Mouse (Mus musculus) liver, adult 2 months (tissue): ENCODE measurements around the gene Plbd2. TPM values are rescaled to one million over a fixed set of nuclear protein-coding genes. Genes with fewer than 3 reads are reported as not detected.

Experiments
- DNase-seq: peaks from one replicate; pipeline ENCODE4 v3.0.0-alpha.2; 2011; ENCODE audit warnings: low read depth, low spot score; ENCODE audit errors: extremely low read depth
- H3K27ac ChIP-seq: fragments of 200-500 bp; replicated peaks from 2 replicates; pipeline ENCODE4 v1.5.1; 2012; ENCODE audit warnings: low read depth, mild to moderate bottlenecking, control low read depth, inconsistent platforms, low read length; ENCODE audit not compliant: insufficient read depth
- H3K27me3 ChIP-seq: fragments of 200-500 bp; 2 replicates; pipeline ENCODE4 v1.6.1; 2012; ENCODE audit warnings: mild to moderate bottlenecking, moderate library complexity, low read length, inconsistent platforms; ENCODE audit not compliant: control insufficient read depth, insufficient read depth
- H3K36me3 ChIP-seq: fragments of 200-500 bp; 2 replicates; pipeline ENCODE4 v1.6.1; 2012; ENCODE audit warnings: low read length, inconsistent platforms; ENCODE audit not compliant: control insufficient read depth, insufficient read depth
- H3K4me1 ChIP-seq: fragments of 200-500 bp; 2 replicates; pipeline ENCODE4 v1.6.1; 2011; ENCODE audit warnings: low read length; ENCODE audit not compliant: control insufficient read depth, insufficient read depth
- H3K4me3 ChIP-seq: fragments of 200-500 bp; 2 replicates; pipeline ENCODE4 v1.5.1; 2011; ENCODE audit warnings: low read depth, mild to moderate bottlenecking, control low read depth, low read length, moderate library complexity; ENCODE audit not compliant: insufficient read depth
- H3K79me2 ChIP-seq: fragments of 200-500 bp; 2 replicates; pipeline ENCODE4 v1.6.1; 2012; ENCODE audit warnings: inconsistent platforms, mild to moderate bottlenecking, low read length, moderate library complexity; ENCODE audit not compliant: control insufficient read depth, insufficient read depth
- H3K9ac ChIP-seq: fragments of 200-500 bp; 2 replicates; pipeline ENCODE4 v1.6.1; 2012; ENCODE audit warnings: low read depth, mild to moderate bottlenecking, control low read depth, inconsistent platforms, low read length
- CTCF ChIP-seq: fragments of 200-500 bp; IDR thresholded peaks from 2 replicates; pipeline ENCODE4 v1.5.1; 2011; ENCODE audit warnings: low read depth, low read length, control low read depth
- POLR2A ChIP-seq: fragments of 200-500 bp; IDR thresholded peaks from 2 replicates; pipeline ENCODE4 v1.6.1; 2011; ENCODE audit warnings: low read length, control low read depth; ENCODE audit not compliant: insufficient read depth; ENCODE audit errors: extremely low read depth
- WGBS: fragments of 180-500 bp; shearing (Covaris S2); methylation state at CpG from one replicate; pipeline ENCODE4 v1.1.7; 2018; 5-methylcytosine and 5-hydroxymethylcytosine counted together
- polyA plus RNA-seq: library from polyadenylated mRNA; depleted of rRNA; stranded (reverse); fragments of >200 nt; gene quantifications from 2 replicates; pipeline ENCODE4 v1.2.3, GENCODE M21; 2012
- total RNA-seq: library from RNA; depleted of rRNA; stranded (reverse); fragments of >200 nt; gene quantifications from 2 replicates; pipeline ENCODE4 v1.2.3, GENCODE M21; 2014

Plbd2 gene
- total and polyA plus RNA-seq, 2 experiments = 18.1 to 42.0 TPM

DNA sequence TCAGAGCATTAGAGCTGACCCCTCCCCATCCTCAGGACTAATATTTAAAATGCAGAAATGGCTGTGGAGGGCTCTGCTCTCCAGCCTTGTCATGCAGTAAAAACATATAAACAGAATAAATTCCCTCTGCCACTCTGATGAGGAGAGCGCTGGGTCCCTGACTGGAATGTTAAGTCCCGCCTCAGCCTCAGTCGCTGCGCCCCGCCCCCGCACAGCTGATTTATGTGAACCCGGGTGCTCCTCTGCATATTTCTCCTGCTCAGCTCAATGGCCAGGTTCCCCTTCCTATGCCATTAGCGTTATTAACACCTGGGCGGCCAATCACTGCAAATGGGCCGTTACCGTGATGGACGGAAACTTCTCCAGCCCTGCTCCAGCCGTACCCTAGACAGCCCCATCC lies 56.1 kb downstream of the Plbd2 start:
- TF ChIP-seq POLR2A = no peak
- no peak for TF ChIP-seq CTCF

GRCm38 (mm10) chr5:120440733-120441132 lies 62.7 kb downstream of the Plbd2 start:
- Histone ChIP-seq H3K9ac (no peak overlapping the region), H3K27me3 (peaks cover 21% of the 10 kb centered on the region)

More for the DNA sequence above, 56.1 kb downstream of the Plbd2 start:
- WGBS = 41% methylated on average over 13 of the region's 13 CpGs
- no peaks in the 10 kb centered on the region for H3K36me3 ChIP-seq
- H3K4me1 ChIP-seq = no peaks in the 10 kb centered on the region
- no peaks in the 10 kb centered on the region for H3K79me2 ChIP-seq
- H3K27ac ChIP-seq = no peak overlapping the region
- peaks cover 4% of the 10 kb centered on the region; the same call in 1 of the 2 replicates for H3K27me3 ChIP-seq
- no peak overlapping the region for H3K4me3 ChIP-seq
- no peak for DNase-seq
- no peak overlapping the region for H3K9ac ChIP-seq

GRCm38 (mm10) chr5:120439887-120440670 lies 63.3 kb downstream of the Plbd2 start:
- Histone ChIP-seq H3K4me3 (no peak overlapping the region), H3K36me3 (no peaks in the 10 kb centered on the region), H3K9ac (no peak overlapping the region), H3K27me3 (peaks cover 26% of the 10 kb centered on the region), H3K27ac (no peak overlapping the region), H3K79me2 (no peaks in the 10 kb centered on the region), H3K4me1 (no peaks in the 10 kb centered on the region)
- 4% methylated on average over 61 of the region's 61 CpGs for WGBS
- TF ChIP-seq CTCF (no peak), POLR2A (no peak)
- DNase-seq = no peak

More at GRCm38 (mm10) chr5:120440733-120441132, 62.7 kb downstream of the Plbd2 start:
- TF ChIP-seq CTCF = peak; percentile 93
- TF ChIP-seq POLR2A = no peak
- no peaks in the 10 kb centered on the region for H3K4me1 ChIP-seq
- H3K4me3 ChIP-seq = no peak overlapping the region
- DNase-seq = peak; percentile 55
- no peak overlapping the region for H3K27ac ChIP-seq
- 5% methylated on average over 14 of the region's 14 CpGs for WGBS
- H3K79me2 ChIP-seq = no peaks in the 10 kb centered on the region
- H3K36me3 ChIP-seq = no peaks in the 10 kb centered on the region

DNA sequence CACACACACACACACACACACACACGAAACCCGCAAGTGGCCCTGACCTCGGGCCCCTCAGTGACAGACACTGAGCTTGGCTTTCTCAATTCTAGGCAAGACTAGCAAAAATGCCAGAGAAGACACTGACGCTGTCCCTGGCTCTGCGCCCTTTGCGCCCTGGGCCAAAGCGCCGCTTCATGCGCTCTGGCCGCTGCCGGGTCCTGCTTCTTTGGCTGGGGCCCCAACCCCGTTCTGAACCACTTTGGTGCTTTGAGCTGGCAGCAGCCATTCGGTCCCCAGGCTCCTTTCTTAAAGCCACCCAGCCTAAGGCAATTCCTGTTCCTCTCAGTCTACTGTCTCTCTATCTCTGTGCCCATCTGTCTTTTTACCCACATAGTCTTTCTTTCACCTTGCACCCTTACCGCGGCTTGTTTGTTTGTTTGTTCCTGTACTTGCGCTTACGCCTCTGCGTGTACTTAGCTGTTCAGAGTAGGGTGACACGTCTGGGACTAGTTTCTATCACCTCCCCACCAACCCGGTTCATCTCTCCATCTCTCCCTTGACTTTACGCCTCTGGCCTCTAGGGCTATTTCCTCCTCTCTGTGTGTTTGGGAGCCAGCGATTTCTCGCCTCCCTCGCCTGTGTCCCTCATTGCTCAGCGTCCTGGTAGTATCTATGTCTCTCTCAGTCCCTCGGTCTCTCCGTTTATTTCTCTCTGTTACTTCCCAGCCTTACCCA lies 64.3 kb downstream of the Plbd2 start:
- no peak for DNase-seq
- H3K4me3 ChIP-seq = no peak overlapping the region
- no peak overlapping the region for H3K27ac ChIP-seq
- 3% methylated on average over 27 of the region's 27 CpGs for WGBS
- TF ChIP-seq POLR2A (no peak), CTCF (no peak)
- no peaks in the 10 kb centered on the region for H3K36me3 ChIP-seq
- H3K27me3 ChIP-seq = peaks cover 30% of the 10 kb centered on the region
- no peak overlapping the region for H3K9ac ChIP-seq
- no peaks in the 10 kb centered on the region for H3K4me1 ChIP-seq
- no peaks in the 10 kb centered on the region for H3K79me2 ChIP-seq

DNA sequence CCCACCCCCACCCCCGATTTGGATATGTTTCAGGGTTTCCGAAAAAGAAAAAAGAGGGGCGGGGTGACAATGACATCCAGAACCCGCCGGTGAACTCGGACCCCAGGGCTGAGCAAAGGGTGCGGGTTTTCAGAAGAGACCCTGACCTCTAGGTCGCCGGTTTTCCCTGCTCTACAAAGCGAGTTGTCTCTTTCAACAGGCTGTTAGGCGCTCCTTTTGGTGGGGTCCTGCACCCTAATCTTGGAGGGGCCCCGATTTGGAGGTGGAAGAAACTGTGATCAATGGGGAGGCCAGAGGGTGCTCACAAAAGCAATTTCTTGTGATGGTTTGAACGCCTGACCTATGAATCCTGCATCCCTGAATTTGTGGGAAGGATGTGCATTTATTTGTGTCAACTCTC lies 65.0 kb downstream of the Plbd2 start:
- no peak overlapping the region for H3K27ac ChIP-seq

DNA sequence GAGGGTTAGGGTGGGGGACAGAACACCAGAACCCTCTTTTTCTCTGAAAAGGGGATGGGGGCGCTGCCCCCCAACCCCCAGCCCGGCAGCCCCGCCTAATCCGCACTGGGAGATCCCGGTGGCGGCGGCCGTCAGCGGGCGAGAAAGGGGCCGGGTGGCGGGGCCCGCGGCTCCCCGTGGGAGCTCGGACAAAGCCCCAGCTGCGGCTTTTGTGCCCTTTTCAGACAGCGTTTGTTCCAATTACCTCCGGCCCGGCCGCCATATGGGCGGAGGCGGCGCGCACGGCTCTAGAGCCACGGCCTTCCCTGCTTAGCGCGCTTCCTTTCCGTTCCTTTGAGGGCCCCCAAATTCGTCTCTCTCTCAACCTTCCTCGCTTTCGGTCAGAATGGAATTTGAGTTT lies 65.4 kb downstream of the Plbd2 start:
- Histone ChIP-seq H3K4me3 (no peak overlapping the region), H3K79me2 (no peaks in the 10 kb centered on the region), H3K27me3 (peaks cover 30% of the 10 kb centered on the region), H3K27ac (no peak overlapping the region), H3K9ac (no peak overlapping the region), H3K36me3 (no peaks in the 10 kb centered on the region), H3K4me1 (no peaks in the 10 kb centered on the region)
- no peak for TF ChIP-seq POLR2A
- no peak for TF ChIP-seq CTCF
- 4% methylated on average over 33 of the region's 33 CpGs for WGBS
- DNase-seq = no peak

More for the DNA sequence above, 65.0 kb downstream of the Plbd2 start:
- no peaks in the 10 kb centered on the region for H3K79me2 ChIP-seq
- no peak overlapping the region for H3K9ac ChIP-seq
- no peak overlapping the region for H3K4me3 ChIP-seq
- no peak for TF ChIP-seq POLR2A
- no peak for TF ChIP-seq CTCF
- WGBS = 1% methylated on average over 13 of the region's 13 CpGs
- no peaks in the 10 kb centered on the region for H3K4me1 ChIP-seq
- no peak for DNase-seq
- H3K27me3 ChIP-seq = peaks cover 30% of the 10 kb centered on the region
- H3K36me3 ChIP-seq = no peaks in the 10 kb centered on the region
